Mouse (Mus musculus) neural tube, embryonic 12.5 days (tissue): Measurements from ENCODE around the gene Sugct. TPM values are rescaled to one million over a fixed set of nuclear protein-coding genes. Genes with fewer than 3 reads are reported as not detected.
"Not testable (repeated sequence)": the region's sequence is repeated elsewhere in the genome, so short reads cannot be mapped to it uniquely, and the experiment has no call there.

ENCODE experiments used
- ATAC-seq: fragments of 200-750 bp; cut with Nextera tagmentation; 2 replicates; pipeline ENCODE4 v1.8.0; 2017; ENCODE audit warnings: low read depth, mild to moderate bottlenecking, moderate TSS enrichment, moderate library complexity; ENCODE audit not compliant: low FRiP score
- H3K27ac ChIP-seq: fragments of 300-500 bp; sonication (generic); 2 replicates; pipeline ENCODE4 v1.5.1; 2016
- H3K27me3 ChIP-seq: fragments of 300-500 bp; sonication (generic); replicated peaks from 2 replicates; pipeline ENCODE4 v1.6.1; 2016; ENCODE audit warnings: mild to moderate bottlenecking
- H3K36me3 ChIP-seq: fragments of 300-500 bp; sonication (generic); 2 replicates; pipeline ENCODE4 v1.6.1; 2016; ENCODE audit warnings: mild to moderate bottlenecking
- H3K4me1 ChIP-seq: fragments of 300-500 bp; sonication (generic); 2 replicates; pipeline ENCODE4 v1.6.1; 2016
- H3K4me2 ChIP-seq: fragments of 300-500 bp; sonication (generic); replicated peaks from 2 replicates; pipeline ENCODE4 v1.6.1; 2016; ENCODE audit warnings: mild to moderate bottlenecking
- H3K4me3 ChIP-seq: fragments of 300-500 bp; sonication (generic); 2 replicates; pipeline ENCODE4 v1.5.1; 2016
- H3K9ac ChIP-seq: fragments of 300-500 bp; sonication (generic); 2 replicates; pipeline ENCODE4 v1.6.1; 2016; ENCODE audit warnings: mild to moderate bottlenecking
- H3K9me3 ChIP-seq: fragments of 300-500 bp; sonication (generic); 2 replicates; pipeline ENCODE4 v1.6.1; 2016; ENCODE audit warnings: mild to moderate bottlenecking
- WGBS: fragments of 180-500 bp; shearing (Covaris S2); methylation state at CpG from one replicate; pipeline ENCODE4 v1.1.7; 2016; 5-methylcytosine and 5-hydroxymethylcytosine counted together
- polyA plus RNA-seq: library from polyadenylated mRNA; unstranded; fragments of >200 nt; fragmentation: Nextera tagmentation; extraction: Ambion mirVana; gene quantifications from 2 replicates; pipeline ENCODE4 v1.2.1, GENCODE M21; 2016

Sugct gene
- polyA plus RNA-seq, 1 experiment from 2014 or later: 3.7 TPM

DNA sequence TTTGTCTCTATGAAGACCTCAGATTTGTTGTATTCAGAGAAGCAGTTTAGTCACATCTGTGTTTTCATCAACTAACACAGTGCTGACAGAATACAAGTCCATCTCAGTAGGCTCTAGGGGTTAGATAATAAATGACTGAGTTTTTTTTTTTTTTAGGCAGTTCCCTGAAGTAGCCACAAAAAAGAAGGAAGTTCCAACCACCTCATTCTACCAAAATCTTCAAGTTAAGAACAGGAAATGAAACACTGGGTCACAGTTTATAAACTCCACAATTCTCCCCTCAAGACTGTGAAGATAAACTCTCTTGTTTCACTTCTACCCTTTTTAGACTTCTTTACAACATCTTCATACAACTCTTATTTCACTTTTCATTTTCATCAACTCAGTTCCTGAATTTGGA, 783.1 kb downstream of the Sugct start:
- H3K4me1 ChIP-seq: no peaks in the 10 kb centered on the region
- no peak overlapping the region for H3K4me3 ChIP-seq
- H3K4me2 ChIP-seq: no peak overlapping the region
- no peak for ATAC-seq
- H3K9ac ChIP-seq: no peak overlapping the region
- no peaks in the 10 kb centered on the region for H3K9me3 ChIP-seq
- no peak overlapping the region for H3K27ac ChIP-seq
- no peaks in the 10 kb centered on the region for H3K27me3 ChIP-seq
- H3K36me3 ChIP-seq: no peaks in the 10 kb centered on the region

- Histone ChIP-seq H3K4me1 (no peaks in the 10 kb centered on the region), H3K9me3 (no peaks in the 10 kb centered on the region), H3K36me3 (no peaks in the 10 kb centered on the region), H3K4me3 (no peak overlapping the region), H3K9ac (no peak overlapping the region), H3K4me2 (no peak overlapping the region), H3K27ac (no peak overlapping the region), H3K27me3 (no peaks in the 10 kb centered on the region)
- WGBS: 96% methylated on average over 1 of the region's 1 CpGs
- ATAC-seq: no peak
Observed at GRCm38 (mm10) chr13:16906974-16907373, 788.4 kb downstream of the Sugct start.

DNA sequence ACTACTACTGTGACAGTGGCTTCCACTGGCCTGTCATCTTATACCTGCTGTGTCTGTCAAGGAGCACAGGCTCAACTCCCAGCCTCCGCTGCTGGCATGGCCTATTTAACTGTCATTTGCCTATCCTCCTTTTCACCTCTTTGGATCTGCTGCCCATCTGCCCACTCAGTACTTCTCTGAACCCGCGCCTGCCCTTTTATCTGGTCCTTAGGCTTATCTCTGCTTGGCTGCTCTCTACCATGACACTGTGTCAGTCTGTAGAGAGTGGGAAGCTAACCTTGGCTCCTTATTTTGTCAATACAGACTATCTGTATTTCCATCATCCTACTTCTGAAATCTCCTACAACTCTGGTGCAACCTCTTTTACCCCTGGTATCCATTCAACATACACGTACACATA, 793.9 kb downstream of the Sugct start:
- no peaks in the 10 kb centered on the region for H3K9me3 ChIP-seq

DNA sequence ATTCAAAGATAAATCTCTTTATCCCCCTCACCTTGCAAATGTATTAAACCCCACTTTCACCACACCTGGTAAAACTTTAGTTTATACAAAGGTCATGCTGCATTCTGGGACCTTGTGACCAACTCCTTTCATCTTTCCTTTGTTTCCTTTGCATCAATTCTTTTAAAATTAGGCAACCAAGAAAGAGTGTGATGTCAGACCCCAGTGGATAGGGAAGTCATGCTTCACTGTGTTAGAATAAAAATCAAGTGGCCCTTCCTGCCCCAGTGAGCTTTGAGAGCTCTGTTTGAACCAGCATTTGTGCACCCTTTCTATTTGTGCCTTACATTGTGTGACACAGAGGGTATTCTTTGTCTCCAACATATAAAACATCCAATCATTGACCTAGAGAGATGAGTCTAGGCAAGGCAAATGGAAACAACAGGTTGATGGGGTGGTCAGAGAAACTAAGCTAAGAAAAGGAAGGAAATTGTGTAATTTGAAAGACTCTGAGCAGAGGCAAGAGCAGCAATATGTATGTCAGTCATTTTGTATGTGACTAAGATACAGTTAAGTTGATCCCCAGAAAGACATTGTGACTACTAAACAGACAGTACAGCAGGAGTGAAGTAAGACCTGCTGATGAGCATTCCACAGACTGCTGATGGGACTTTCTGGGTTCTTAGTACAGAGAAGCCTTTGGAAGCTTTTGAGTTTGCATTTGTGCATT, 797.1 kb downstream of the Sugct start:
- no peaks in the 10 kb centered on the region for H3K36me3 ChIP-seq
- no peak overlapping the region for H3K27ac ChIP-seq
- ATAC-seq: no peak
- no peaks in the 10 kb centered on the region for H3K27me3 ChIP-seq
- no peak overlapping the region for H3K4me2 ChIP-seq
- H3K4me1 ChIP-seq: no peaks in the 10 kb centered on the region
- no peak overlapping the region for H3K9ac ChIP-seq
- H3K4me3 ChIP-seq: no peak overlapping the region
- no peaks in the 10 kb centered on the region for H3K9me3 ChIP-seq

More for the DNA sequence above, 793.9 kb downstream of the Sugct start:
- H3K27me3 ChIP-seq: no peaks in the 10 kb centered on the region
- WGBS: 91% methylated on average over 4 of the region's 4 CpGs
- H3K27ac ChIP-seq: no peak overlapping the region
- H3K4me3 ChIP-seq: no peak overlapping the region
- no peaks in the 10 kb centered on the region for H3K4me1 ChIP-seq
- no peak overlapping the region for H3K9ac ChIP-seq
- no peak for ATAC-seq
- H3K4me2 ChIP-seq: no peak overlapping the region
- no peaks in the 10 kb centered on the region for H3K36me3 ChIP-seq

DNA sequence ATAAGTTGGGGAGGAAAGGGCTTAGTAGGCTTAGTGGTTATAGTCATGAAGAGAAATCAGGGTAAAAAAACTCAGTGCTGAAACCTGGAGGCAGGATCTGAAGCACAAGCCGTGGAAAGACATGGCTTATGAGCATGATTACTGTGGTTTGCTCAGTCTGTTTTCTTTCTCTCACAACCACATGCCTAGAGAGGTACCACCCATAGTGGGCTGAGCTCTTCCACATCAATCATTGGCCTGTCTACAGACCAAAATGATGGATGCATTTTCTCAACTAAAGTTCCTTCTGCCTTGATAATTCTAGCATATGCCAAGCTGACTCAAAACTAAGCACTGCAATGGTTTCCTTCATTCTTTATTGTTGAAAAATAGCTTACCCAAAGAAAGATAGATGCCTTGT, 817.3 kb downstream of the Sugct start:
- no peaks in the 10 kb centered on the region for H3K36me3 ChIP-seq
- 83% methylated on average over 1 of the region's 1 CpGs for WGBS
- no peak overlapping the region for H3K9ac ChIP-seq
- no peak overlapping the region for H3K27ac ChIP-seq
- H3K4me3 ChIP-seq: no peak overlapping the region
- H3K9me3 ChIP-seq: no peaks in the 10 kb centered on the region
- no peaks in the 10 kb centered on the region for H3K27me3 ChIP-seq
- ATAC-seq: no peak
- no peak overlapping the region for H3K4me2 ChIP-seq
- H3K4me1 ChIP-seq: no peaks in the 10 kb centered on the region

DNA sequence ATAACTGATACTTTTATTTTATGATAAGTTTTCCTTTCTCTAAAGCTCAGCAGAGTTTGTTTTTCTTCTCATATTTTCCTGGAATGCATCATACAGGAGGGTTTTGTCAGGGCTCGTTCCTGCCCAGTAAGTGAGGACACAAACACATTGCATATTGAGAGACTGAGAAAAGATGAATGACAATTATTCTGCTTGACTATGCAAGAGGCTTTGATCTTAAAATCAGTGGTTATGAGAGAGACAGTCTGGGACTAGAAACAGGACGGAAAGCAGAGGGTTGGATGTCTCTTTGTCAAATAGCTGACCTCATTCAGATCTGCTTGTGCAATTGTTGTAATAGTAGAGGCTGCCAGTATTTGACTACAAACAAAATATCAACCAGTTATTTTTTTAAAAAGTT, 835.4 kb downstream of the Sugct start:
- Histone ChIP-seq H3K4me2 (no peak overlapping the region), H3K4me3 (no peak overlapping the region), H3K36me3 (no peaks in the 10 kb centered on the region), H3K27ac (no peak overlapping the region), H3K9ac (no peak overlapping the region), H3K4me1 (no peaks in the 10 kb centered on the region), H3K27me3 (no peaks in the 10 kb centered on the region), H3K9me3 (no peaks in the 10 kb centered on the region)
- 76% methylated on average over 2 of the region's 2 CpGs for WGBS
- ATAC-seq: no peak

DNA sequence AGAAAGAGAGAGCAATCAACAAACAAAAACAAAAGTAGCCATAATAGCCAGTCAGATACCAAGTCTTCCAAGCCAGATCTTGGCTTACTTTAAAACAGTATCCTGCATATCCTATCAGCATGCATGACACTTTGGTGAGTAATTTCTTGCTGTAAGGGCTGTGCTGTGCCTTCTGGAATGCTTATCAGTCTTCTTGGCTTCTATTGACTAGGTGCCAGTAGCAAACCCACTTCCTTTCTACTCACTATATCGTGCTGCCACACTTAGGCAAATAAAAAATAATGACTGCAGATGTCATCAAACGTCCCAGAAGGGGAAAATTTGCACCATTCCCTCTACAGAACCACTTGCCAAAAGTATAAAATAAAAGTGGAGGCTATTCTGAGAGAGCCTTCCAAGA, 848.1 kb downstream of the Sugct start:
- no peak for ATAC-seq
- Histone ChIP-seq H3K4me2 (no peak overlapping the region), H3K36me3 (no peaks in the 10 kb centered on the region), H3K9me3 (no peaks in the 10 kb centered on the region), H3K4me1 (no peaks in the 10 kb centered on the region), H3K9ac (no peak overlapping the region), H3K27me3 (no peaks in the 10 kb centered on the region), H3K27ac (no peak overlapping the region), H3K4me3 (no peak overlapping the region)
- 72% methylated on average over 2 of the region's 2 CpGs for WGBS

DNA sequence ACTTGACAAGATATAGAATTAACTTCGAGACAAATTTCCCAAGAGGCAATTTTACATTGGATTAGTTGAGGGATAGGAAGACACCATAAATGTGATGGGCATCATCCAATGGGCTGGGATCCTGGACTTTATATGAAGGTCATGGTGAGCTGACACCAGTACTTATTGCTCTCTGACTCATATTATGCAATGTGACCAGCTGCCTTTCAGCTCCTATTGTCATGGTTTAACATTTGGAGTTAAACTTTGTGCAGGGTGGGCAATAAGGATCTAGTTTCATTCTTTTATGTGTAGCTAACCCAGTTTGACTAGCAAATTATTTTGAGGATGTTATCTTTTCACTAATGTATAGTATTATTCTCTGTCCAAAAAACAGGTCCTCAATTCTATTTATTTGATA, 854.4 kb downstream of the Sugct start:
- no peaks in the 10 kb centered on the region for H3K4me1 ChIP-seq
- no peak overlapping the region for H3K27ac ChIP-seq
- ATAC-seq: no peak
- no peak overlapping the region for H3K4me3 ChIP-seq
- H3K36me3 ChIP-seq: no peaks in the 10 kb centered on the region
- H3K9me3 ChIP-seq: no peaks in the 10 kb centered on the region
- WGBS: 78% methylated on average over 1 of the region's 1 CpGs
- H3K4me2 ChIP-seq: no peak overlapping the region
- H3K27me3 ChIP-seq: no peaks in the 10 kb centered on the region
- H3K9ac ChIP-seq: no peak overlapping the region

DNA sequence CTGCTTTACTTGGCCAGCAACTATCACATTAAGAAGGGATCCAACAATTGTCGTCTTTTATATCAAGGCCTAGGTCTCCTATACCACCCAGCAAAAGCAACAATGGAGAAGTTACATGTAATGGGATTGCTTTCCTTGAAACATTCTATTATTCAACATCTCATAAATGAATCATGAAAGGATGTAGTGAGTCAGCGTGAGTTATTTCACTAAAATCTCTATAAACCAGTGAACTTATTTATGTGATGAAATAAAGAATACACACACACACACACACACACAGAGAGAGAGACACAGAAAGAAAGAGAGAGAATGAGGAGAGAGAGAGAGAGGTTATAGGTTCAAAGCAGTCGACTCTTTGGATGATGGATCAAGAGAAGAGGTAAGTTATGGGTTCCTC, 856.9 kb downstream of the Sugct start:
- WGBS: 87% methylated on average over 3 of the region's 3 CpGs
- no peak overlapping the region for H3K27ac ChIP-seq
- no peaks in the 10 kb centered on the region for H3K36me3 ChIP-seq
- no peak overlapping the region for H3K4me3 ChIP-seq
- H3K9me3 ChIP-seq: no peaks in the 10 kb centered on the region
- H3K27me3 ChIP-seq: no peaks in the 10 kb centered on the region
- H3K4me1 ChIP-seq: no peaks in the 10 kb centered on the region
- no peak overlapping the region for H3K9ac ChIP-seq
- no peak overlapping the region for H3K4me2 ChIP-seq
- no peak for ATAC-seq

- Histone ChIP-seq H3K27me3 (no peaks in the 10 kb centered on the region), H3K4me2 (no peak overlapping the region)
- WGBS: 70% methylated on average over 2 of the region's 2 CpGs
Observed at GRCm38 (mm10) chr13:16835111-16835510, 860.2 kb downstream of the Sugct start.

GRCm38 (mm10) chr13:16833069-16833468, 862.3 kb downstream of the Sugct start:
- no peak overlapping the region for H3K9ac ChIP-seq
- no peaks in the 10 kb centered on the region for H3K27me3 ChIP-seq
- H3K4me1 ChIP-seq: no peaks in the 10 kb centered on the region
- H3K9me3 ChIP-seq: no peaks in the 10 kb centered on the region
- no peak overlapping the region for H3K4me2 ChIP-seq
- no peak overlapping the region for H3K4me3 ChIP-seq
- no peak overlapping the region for H3K27ac ChIP-seq
- no peaks in the 10 kb centered on the region for H3K36me3 ChIP-seq
- no peak for ATAC-seq

More at GRCm38 (mm10) chr13:16835111-16835510, 860.2 kb downstream of the Sugct start:
- no peak overlapping the region for H3K9ac ChIP-seq
- H3K27ac ChIP-seq: no peak overlapping the region
- no peaks in the 10 kb centered on the region for H3K36me3 ChIP-seq
- H3K4me3 ChIP-seq: no peak overlapping the region
- H3K4me1 ChIP-seq: no peaks in the 10 kb centered on the region
- no peak for ATAC-seq
- no peaks in the 10 kb centered on the region for H3K9me3 ChIP-seq

GRCm38 (mm10) chr13:16831840-16832239, 863.5 kb downstream of the Sugct start:
- Histone ChIP-seq H3K4me3 (no peak overlapping the region), H3K36me3 (no peaks in the 10 kb centered on the region), H3K27ac (no peak overlapping the region), H3K9me3 (no peaks in the 10 kb centered on the region), H3K9ac (no peak overlapping the region), H3K27me3 (no peaks in the 10 kb centered on the region), H3K4me1 (no peaks in the 10 kb centered on the region), H3K4me2 (no peak overlapping the region)
- no peak for ATAC-seq
- WGBS: 79% methylated on average over 8 of the region's 8 CpGs

DNA sequence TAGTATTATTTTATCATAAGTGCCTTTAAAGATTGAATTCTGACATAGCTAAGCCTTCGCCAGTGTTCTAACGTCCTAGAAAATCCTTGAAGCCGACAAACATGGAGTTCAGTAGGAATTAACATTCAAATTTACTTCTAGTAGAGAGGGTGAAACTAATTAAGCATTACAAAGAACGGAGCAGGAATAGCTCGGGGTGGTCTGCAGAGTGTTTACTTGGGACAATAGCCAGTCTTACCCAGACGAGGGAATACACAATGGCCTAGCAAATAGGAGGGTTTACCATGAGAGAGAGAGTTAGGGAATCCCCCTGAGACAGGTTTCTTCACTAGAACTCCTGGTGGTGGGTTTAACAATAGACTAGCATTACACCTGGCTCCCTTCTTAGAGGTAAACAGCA, 865.1 kb downstream of the Sugct start:
- H3K9me3 ChIP-seq, H3K9ac ChIP-seq, H3K27me3 ChIP-seq, H3K27ac ChIP-seq, H3K36me3 ChIP-seq, H3K4me3 ChIP-seq, ATAC-seq, H3K4me1 ChIP-seq, H3K4me2 ChIP-seq: not testable (repeated sequence)
- 38% methylated on average over 6 of the region's 6 CpGs for WGBS
